Mouse (Mus musculus) kidney, postnatal 0 days (tissue): ENCODE results near the gene Tmem104. TPM values are rescaled to one million over a fixed set of nuclear protein-coding genes. Genes with fewer than 3 reads are reported as not detected.

Experiments used
- ATAC-seq: fragments of 200-750 bp; cut with Nextera tagmentation; replicated peaks from 2 replicates; pipeline ENCODE4 v1.8.0; 2017; ENCODE audit warnings: low read depth, moderate number of reproducible peaks, moderate TSS enrichment, moderate library complexity; ENCODE audit not compliant: low FRiP score
- DNase-seq: peaks from one replicate; pipeline ENCODE4 v3.0.0-alpha.2; 2016; ENCODE audit warnings: low spot score
- H3K27ac ChIP-seq: fragments of 300-500 bp; sonication (generic); 2 replicates; pipeline ENCODE4 v1.5.1; 2014; ENCODE audit warnings: mild to moderate bottlenecking
- H3K27me3 ChIP-seq: fragments of 300-500 bp; sonication (generic); 2 replicates; pipeline ENCODE4 v1.6.1; 2014; ENCODE audit warnings: low read length, mixed read lengths; ENCODE audit not compliant: insufficient read depth
- H3K36me3 ChIP-seq: fragments of 300-500 bp; sonication (generic); 2 replicates; pipeline ENCODE4 v1.6.1; 2014; ENCODE audit warnings: low read length, mixed read lengths; ENCODE audit not compliant: insufficient read depth
- H3K4me1 ChIP-seq: fragments of 300-500 bp; sonication (generic); replicated peaks from 2 replicates; pipeline ENCODE4 v1.6.1; 2014; ENCODE audit warnings: antibody characterized with exemption, low read length, mixed read lengths; ENCODE audit not compliant: insufficient read depth
- H3K4me2 ChIP-seq: fragments of 300-500 bp; sonication (generic); 2 replicates; pipeline ENCODE4 v1.6.1; 2014; ENCODE audit warnings: mild to moderate bottlenecking, low read length, moderate library complexity, mixed read lengths
- H3K4me3 ChIP-seq: fragments of 300-500 bp; sonication (generic); replicated peaks from 2 replicates; pipeline ENCODE4 v1.5.1; 2014; ENCODE audit warnings: low read depth, low read length
- H3K9ac ChIP-seq: fragments of 300-500 bp; sonication (generic); 2 replicates; pipeline ENCODE4 v1.6.1; 2014; ENCODE audit warnings: low read depth, low read length
- H3K9me3 ChIP-seq: fragments of 300-500 bp; sonication (generic); replicated peaks from 2 replicates; pipeline ENCODE4 v1.6.1; 2016; ENCODE audit warnings: low read length, inconsistent platforms, mixed read lengths
- CTCF ChIP-seq: IDR thresholded peaks from 2 replicates; pipeline ENCODE4 v1.5.1; 2016; ENCODE audit warnings: antibody characterized with exemption, low read depth, mild to moderate bottlenecking, moderate library complexity
- WGBS: fragments of 180-500 bp; shearing (Covaris S2); extraction: QIAGEN DNeasy Blood & Tissue Kit; methylation state at CpG from one replicate; pipeline ENCODE4 v1.1.7; 2014; 5-methylcytosine and 5-hydroxymethylcytosine counted together
- polyA plus RNA-seq: library from polyadenylated mRNA; unstranded; fragments of >200 nt; fragmentation: Nextera tagmentation; extraction: Ambion mirVana; gene quantifications from 2 replicates; pipeline ENCODE4 v1.2.1, GENCODE M21; 2015

The Tmem104 gene
- polyA plus RNA-seq, 1 experiment from 2014 or later, result 12.0 TPM

DNA sequence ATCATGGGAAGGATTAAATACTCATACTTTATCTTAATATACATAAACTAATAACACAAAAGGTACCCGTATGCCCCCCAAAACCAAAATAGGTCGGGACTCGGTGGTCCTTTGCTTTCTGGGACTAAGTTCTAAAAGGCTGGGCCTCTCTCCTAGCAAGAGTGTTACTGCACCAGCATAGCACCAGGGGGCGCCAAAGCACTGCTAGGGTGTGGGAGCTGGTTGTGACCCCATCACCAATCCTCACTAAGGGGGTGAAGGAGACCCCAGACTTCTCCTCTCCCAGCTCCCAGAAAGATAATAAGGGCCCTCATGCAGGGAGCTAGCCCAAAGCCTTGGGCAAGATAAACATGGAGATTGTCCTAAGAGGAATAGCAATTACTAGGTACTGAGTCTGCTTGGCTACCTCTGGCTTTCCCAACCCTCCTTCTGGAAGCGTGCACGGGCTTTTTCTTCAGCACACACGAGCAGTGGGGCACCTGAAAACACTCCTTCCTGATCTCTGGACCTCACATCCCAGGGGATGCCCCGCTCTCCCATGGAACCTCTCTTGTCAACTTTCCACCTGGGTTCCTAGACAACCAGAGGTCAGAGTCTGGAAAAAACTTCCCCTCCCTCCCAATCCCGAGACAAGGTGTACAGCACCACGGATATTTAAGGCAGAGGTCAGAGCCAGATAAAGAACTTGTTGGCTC is 26.3 kb upstream of the Tmem104 start:
- H3K4me1 ChIP-seq, result peaks cover 14% of the 10 kb centered on the region
- ATAC-seq (no peak), DNase-seq (peak; percentile 84)
- no peaks in the 10 kb centered on the region for H3K27me3 ChIP-seq
- no peak overlapping the region for H3K27ac ChIP-seq
- H3K4me2 ChIP-seq, result no peak overlapping the region
- H3K9ac ChIP-seq, result no peak overlapping the region
- TF ChIP-seq CTCF, result peak; percentile 89
- H3K4me3 ChIP-seq, result no peak overlapping the region
- H3K36me3 ChIP-seq, result no peaks in the 10 kb centered on the region
- no peaks in the 10 kb centered on the region for H3K9me3 ChIP-seq
- 38% methylated on average over 10 of the region's 10 CpGs for WGBS

GRCm38 (mm10) chr11:115161578-115162204 is 25.6 kb upstream of the Tmem104 start:
- H3K4me3 ChIP-seq, result no peak overlapping the region
- no peaks in the 10 kb centered on the region for H3K9me3 ChIP-seq
- H3K4me1 ChIP-seq, result peaks cover 16% of the 10 kb centered on the region
- H3K9ac ChIP-seq, result no peak overlapping the region
- no peak for ATAC-seq
- no peak overlapping the region for H3K4me2 ChIP-seq
- no peak overlapping the region for H3K27ac ChIP-seq
- WGBS, result 75% methylated on average over 9 of the region's 9 CpGs
- DNase-seq, result no peak
- H3K36me3 ChIP-seq, result no peaks in the 10 kb centered on the region
- H3K27me3 ChIP-seq, result no peaks in the 10 kb centered on the region
- no peak for TF ChIP-seq CTCF

GRCm38 (mm10) chr11:115162205-115162601 is 25.1 kb upstream of the Tmem104 start:
- Histone ChIP-seq H3K9me3 (no peaks in the 10 kb centered on the region), H3K27me3 (no peaks in the 10 kb centered on the region), H3K36me3 (no peaks in the 10 kb centered on the region), H3K4me3 (no peak overlapping the region), H3K27ac (peak overlapping the region; percentile 73; the same call in 1 of the 2 replicates), H3K4me2 (peak overlapping the region; percentile 82), H3K4me1 (peaks cover 16% of the 10 kb centered on the region), H3K9ac (peak overlapping the region; percentile 57; the same call in 1 of the 2 replicates)
- no peak for ATAC-seq
- DNase-seq, result no peak
- 27% methylated on average over 9 of the region's 9 CpGs for WGBS
- TF ChIP-seq CTCF, result no peak

- Histone ChIP-seq H3K9ac (peak within 1 kb of the TSS; percentile 83), H3K36me3 (no peaks in the 10 kb centered on the region), H3K27me3 (no peaks in the 10 kb centered on the region), H3K4me1 (peaks cover 16% of the 10 kb centered on the region), H3K4me2 (peak within 1 kb of the TSS; percentile 82), H3K9me3 (no peaks in the 10 kb centered on the region), H3K27ac (peak within 1 kb of the TSS; percentile 88), H3K4me3 (peak within 1 kb of the TSS; percentile 81)
- ATAC-seq (peak; percentile 92), DNase-seq (peak; percentile 99)
- TF ChIP-seq CTCF, result no peak
- WGBS, result under 1% methylated on average over 47 of the region's 47 CpGs
These were observed 24.3 kb upstream of the Tmem104 start, which contains the start of gene Slc9a3r1 for GRCm38 (mm10) chr11:115162832-115163480. TSS of gene Slc9a3r1 (plus strand) at chr11:115163341.

DNA sequence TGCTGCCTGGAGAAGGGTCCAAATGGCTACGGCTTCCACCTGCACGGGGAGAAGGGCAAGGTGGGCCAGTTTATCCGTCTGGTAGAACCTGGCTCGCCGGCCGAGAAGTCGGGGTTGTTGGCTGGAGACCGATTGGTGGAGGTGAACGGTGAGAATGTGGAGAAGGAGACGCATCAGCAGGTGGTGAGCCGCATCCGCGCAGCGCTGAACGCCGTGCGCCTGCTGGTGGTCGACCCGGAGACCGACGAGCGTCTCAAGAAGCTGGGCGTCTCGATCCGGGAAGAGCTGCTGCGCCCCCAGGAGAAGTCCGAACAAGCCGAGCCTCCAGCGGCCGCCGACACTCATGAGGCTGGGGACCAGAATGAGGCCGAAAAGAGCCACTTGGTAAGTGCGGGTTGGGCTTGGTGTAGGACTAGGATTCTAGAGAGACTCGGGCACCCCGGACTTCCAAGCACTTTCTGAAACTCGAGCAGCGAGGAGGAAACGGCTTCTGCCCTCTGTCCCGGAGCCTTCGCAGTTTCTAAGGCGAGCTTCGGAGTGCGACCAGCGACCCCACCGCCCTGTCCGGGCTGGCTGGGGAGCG is 23.6 kb upstream of the Tmem104 start:
- H3K27me3 ChIP-seq, result no peaks in the 10 kb centered on the region
- H3K9ac ChIP-seq, result peak overlapping the region; percentile 83
- peak overlapping the region; percentile 81 for H3K4me3 ChIP-seq
- ATAC-seq, result 0 out of 2 replicates have a peak, but pooled peaks have one; percentile 6
- peak overlapping the region; percentile 82 for H3K4me2 ChIP-seq
- H3K9me3 ChIP-seq, result no peaks in the 10 kb centered on the region
- WGBS, result under 1% methylated on average over 47 of the region's 47 CpGs
- no peaks in the 10 kb centered on the region for H3K36me3 ChIP-seq
- peak; percentile 65 for DNase-seq
- peaks cover 16% of the 10 kb centered on the region for H3K4me1 ChIP-seq
- TF ChIP-seq CTCF, result 0 out of 2 replicates have a peak, but pooled peaks have one; percentile 22
- H3K27ac ChIP-seq, result peak overlapping the region; percentile 88
